Mouse (Mus musculus): ENCODE data around the gene Borcs5. TPM values are rescaled to one million over a fixed set of nuclear protein-coding genes. Genes with fewer than 3 reads are reported as not detected.

Borcs5 gene
- polyA plus RNA-seq, 1 experiment from 2014 or later = 21.9 TPM

GRCm38 (mm10) chr6:134610380-134610779, 28.9 kb upstream of the Borcs5 start:
- Histone ChIP-seq H3K27me3 (no peaks in the 10 kb centered on the region), H3K9me3 (no peaks in the 10 kb centered on the region), H3K9ac (no peak overlapping the region), H3K4me1 (peaks cover 8% of the 10 kb centered on the region; the same call in 1 of the 2 replicates), H3K4me2 (replicated peaks) (no peak overlapping the region), H3K27ac (no peak overlapping the region), H3K4me3 (no peak overlapping the region), H3K36me3 (no peaks in the 10 kb centered on the region)
- ATAC-seq (ENCODE audit: insufficient number of reproducible peaks, insufficient read depth, low FRiP score, low TSS enrichment) = no peak
- WGBS = 83% methylated on average over 9 of the region's 9 CpGs

DNA sequence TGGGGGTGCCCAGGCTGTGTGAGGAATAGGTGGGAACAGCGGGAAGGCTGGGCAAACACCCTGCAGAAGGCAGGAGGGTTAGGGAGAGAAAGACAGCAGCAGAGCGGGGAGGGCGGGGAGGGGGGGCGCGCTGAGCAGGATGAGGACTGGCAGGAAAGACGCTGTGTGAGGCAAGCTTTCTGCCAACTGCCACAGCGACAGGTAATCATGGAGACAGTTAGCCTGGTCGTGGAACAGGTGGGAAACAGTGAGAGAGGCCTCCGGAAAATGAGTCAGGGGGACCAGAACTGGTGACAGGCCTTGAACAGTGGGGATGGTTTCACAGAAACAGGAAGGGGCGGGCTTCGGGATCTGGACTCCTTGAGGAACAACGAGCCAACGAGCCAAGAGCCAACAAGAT, 27.4 kb upstream of the Borcs5 start:
- H3K4me1 ChIP-seq = peaks cover 3% of the 10 kb centered on the region; the same call in 1 of the 2 replicates
- H3K9me3 ChIP-seq = no peaks in the 10 kb centered on the region
- no peaks in the 10 kb centered on the region for H3K36me3 ChIP-seq
- H3K4me2 ChIP-seq (replicated peaks) = no peak overlapping the region
- H3K27ac ChIP-seq = no peak overlapping the region
- ATAC-seq (ENCODE audit: insufficient number of reproducible peaks, insufficient read depth, low FRiP score, low TSS enrichment) = no peak
- no peaks in the 10 kb centered on the region for H3K27me3 ChIP-seq
- WGBS = 71% methylated on average over 13 of the region's 13 CpGs
- no peak overlapping the region for H3K9ac ChIP-seq
- H3K4me3 ChIP-seq = no peak overlapping the region

DNA sequence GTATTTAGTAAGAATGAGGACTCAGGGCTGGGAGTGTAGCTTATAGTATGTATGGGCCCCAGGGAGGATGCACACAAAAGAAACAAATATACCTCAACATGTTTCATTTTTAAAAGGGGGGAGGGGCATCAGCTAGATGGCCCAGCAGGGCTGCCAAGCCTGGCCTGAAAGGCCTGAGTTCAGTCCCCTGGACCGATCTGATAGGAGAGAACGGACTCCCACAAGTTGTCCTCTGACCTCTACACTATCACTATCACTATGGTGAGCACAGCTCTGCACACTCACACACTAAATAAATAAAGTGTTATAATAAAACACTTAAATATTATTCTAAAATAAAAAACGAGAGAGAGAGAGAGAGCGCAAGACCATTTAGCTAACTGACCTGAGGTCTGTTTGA, 25.0 kb upstream of the Borcs5 start:
- no peak overlapping the region for H3K4me3 ChIP-seq
- no peaks in the 10 kb centered on the region for H3K27me3 ChIP-seq
- no peak overlapping the region for H3K27ac ChIP-seq
- no peak overlapping the region for H3K4me2 ChIP-seq (replicated peaks)
- no peak overlapping the region for H3K9ac ChIP-seq
- peaks cover 3% of the 10 kb centered on the region; the same call in 1 of the 2 replicates for H3K4me1 ChIP-seq
- no peaks in the 10 kb centered on the region for H3K36me3 ChIP-seq
- 78% methylated on average over 4 of the region's 4 CpGs for WGBS
- ATAC-seq (ENCODE audit: insufficient number of reproducible peaks, insufficient read depth, low FRiP score, low TSS enrichment) = no peak
- no peaks in the 10 kb centered on the region for H3K9me3 ChIP-seq

DNA sequence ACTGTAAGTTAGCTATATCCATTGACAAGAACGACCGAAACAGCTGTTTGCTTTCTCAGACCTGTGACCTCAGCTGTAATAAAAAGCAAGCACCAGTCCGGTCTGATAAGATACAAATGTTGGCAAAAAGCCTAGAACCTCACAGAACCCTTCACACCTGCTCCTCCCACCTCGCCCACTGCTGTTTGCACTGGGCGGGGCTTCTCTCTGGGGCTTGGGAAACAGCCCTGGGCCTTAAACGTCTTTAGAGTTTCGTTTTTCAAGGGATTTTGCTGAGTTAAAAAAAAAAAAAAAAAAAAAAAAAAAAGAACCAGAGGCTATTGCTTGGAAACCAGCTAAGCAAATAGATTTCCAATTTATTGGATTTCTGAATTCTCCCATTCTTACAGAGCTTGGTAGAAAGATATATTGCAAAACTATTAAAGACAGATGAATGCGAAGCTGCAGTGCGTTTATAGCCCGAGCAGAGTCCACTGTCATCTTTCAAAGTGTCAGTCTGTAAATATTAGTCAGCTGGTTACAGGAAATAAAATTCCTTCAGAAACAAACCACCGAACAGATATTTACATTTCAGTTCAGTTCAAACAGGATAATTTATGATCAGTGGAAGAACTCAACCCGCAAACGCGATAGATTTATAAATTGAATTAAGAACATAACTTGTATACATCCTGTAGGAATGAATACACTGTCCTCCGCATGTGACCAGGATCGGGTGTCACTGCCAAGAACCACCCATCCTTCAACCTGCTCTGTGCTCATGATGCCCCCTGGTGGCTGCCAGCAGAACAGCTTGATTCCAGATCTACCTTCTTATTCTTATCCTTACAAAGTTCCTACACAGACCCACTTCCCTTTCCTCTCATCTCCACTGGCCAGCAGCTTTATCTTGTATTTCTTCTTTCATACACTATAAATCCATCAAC, 24.3 kb upstream of the Borcs5 start:
- ATAC-seq (ENCODE audit: insufficient number of reproducible peaks, insufficient read depth, low FRiP score, low TSS enrichment) = no peak
- H3K4me1 ChIP-seq = peaks cover 3% of the 10 kb centered on the region; the same call in 1 of the 2 replicates
- H3K36me3 ChIP-seq = no peaks in the 10 kb centered on the region
- no peaks in the 10 kb centered on the region for H3K27me3 ChIP-seq
- H3K4me3 ChIP-seq = no peak overlapping the region
- no peaks in the 10 kb centered on the region for H3K9me3 ChIP-seq
- no peak overlapping the region for H3K9ac ChIP-seq
- H3K27ac ChIP-seq = no peak overlapping the region
- 20% methylated on average over 16 of the region's 16 CpGs for WGBS
- H3K4me2 ChIP-seq (replicated peaks) = 0 out of 2 replicates have a peak overlapping the region, but pooled peaks have one; percentile 2

- no peak for ATAC-seq (ENCODE audit: insufficient number of reproducible peaks, insufficient read depth, low FRiP score, low TSS enrichment)
- H3K4me2 ChIP-seq (replicated peaks) = no peak overlapping the region
These were observed 21.7 kb upstream of the Borcs5 start for GRCm38 (mm10) chr6:134617589-134617988.

GRCm38 (mm10) chr6:134620129-134620528, 19.2 kb upstream of the Borcs5 start:
- Histone ChIP-seq H3K36me3 (no peaks in the 10 kb centered on the region), H3K27ac (no peak overlapping the region), H3K4me1 (peaks cover under 1% of the 10 kb centered on the region; the same call in 1 of the 2 replicates), H3K27me3 (no peaks in the 10 kb centered on the region), H3K4me2 (replicated peaks) (no peak overlapping the region), H3K9ac (no peak overlapping the region), H3K9me3 (no peaks in the 10 kb centered on the region), H3K4me3 (no peak overlapping the region)
- WGBS = 69% methylated on average over 3 of the region's 3 CpGs
- ATAC-seq (ENCODE audit: insufficient number of reproducible peaks, insufficient read depth, low FRiP score, low TSS enrichment) = no peak

More at GRCm38 (mm10) chr6:134617589-134617988, 21.7 kb upstream of the Borcs5 start:
- Histone ChIP-seq H3K9me3 (no peaks in the 10 kb centered on the region), H3K36me3 (no peaks in the 10 kb centered on the region), H3K4me3 (no peak overlapping the region), H3K27ac (no peak overlapping the region), H3K9ac (no peak overlapping the region), H3K4me1 (peaks cover 3% of the 10 kb centered on the region; the same call in 1 of the 2 replicates), H3K27me3 (no peaks in the 10 kb centered on the region)
- WGBS = 55% methylated on average over 3 of the region's 3 CpGs

GRCm38 (mm10) chr6:134620846-134621551, 18.3 kb upstream of the Borcs5 start:
- Histone ChIP-seq H3K9ac (no peak overlapping the region), H3K9me3 (no peaks in the 10 kb centered on the region), H3K4me3 (no peak overlapping the region), H3K27ac (no peak overlapping the region), H3K4me1 (no peaks in the 10 kb centered on the region), H3K4me2 (replicated peaks) (no peak overlapping the region), H3K36me3 (no peaks in the 10 kb centered on the region), H3K27me3 (no peaks in the 10 kb centered on the region)
- WGBS = 62% methylated on average over 6 of the region's 6 CpGs
- ATAC-seq (ENCODE audit: insufficient number of reproducible peaks, insufficient read depth, low FRiP score, low TSS enrichment) = no peak

GRCm38 (mm10) chr6:134621552-134621949, 17.8 kb upstream of the Borcs5 start:
- no peak overlapping the region for H3K4me3 ChIP-seq
- no peaks in the 10 kb centered on the region for H3K27me3 ChIP-seq
- no peaks in the 10 kb centered on the region for H3K36me3 ChIP-seq
- H3K9ac ChIP-seq = no peak overlapping the region
- H3K4me2 ChIP-seq (replicated peaks) = no peak overlapping the region
- ATAC-seq (ENCODE audit: insufficient number of reproducible peaks, insufficient read depth, low FRiP score, low TSS enrichment) = no peak
- WGBS = 79% methylated on average over 14 of the region's 14 CpGs
- no peaks in the 10 kb centered on the region for H3K4me1 ChIP-seq
- no peaks in the 10 kb centered on the region for H3K9me3 ChIP-seq
- H3K27ac ChIP-seq = no peak overlapping the region

DNA sequence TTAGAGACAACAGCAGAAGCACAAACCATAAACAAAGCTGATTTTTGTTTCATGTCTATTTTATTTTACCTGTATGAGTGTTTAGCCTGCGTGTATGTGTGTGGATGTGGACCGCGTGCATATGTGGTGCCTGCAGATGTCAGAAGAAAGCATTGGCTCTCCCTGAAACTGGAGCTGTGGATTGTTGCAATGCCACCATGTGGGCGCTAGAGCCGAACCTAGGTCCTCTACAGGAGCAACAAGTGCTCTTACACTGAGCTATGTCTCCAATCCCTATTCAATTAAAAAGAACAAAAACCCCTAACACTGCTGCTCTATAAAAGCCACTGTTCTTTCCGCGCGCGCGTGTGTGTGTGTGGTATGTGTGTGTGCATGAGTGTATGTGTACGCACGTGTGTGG, 13.9 kb upstream of the Borcs5 start:
- Histone ChIP-seq H3K36me3 (no peaks in the 10 kb centered on the region), H3K27me3 (no peaks in the 10 kb centered on the region), H3K4me2 (replicated peaks) (no peak overlapping the region), H3K4me1 (no peaks in the 10 kb centered on the region), H3K4me3 (no peak overlapping the region), H3K27ac (no peak overlapping the region), H3K9ac (no peak overlapping the region), H3K9me3 (no peaks in the 10 kb centered on the region)
- no peak for ATAC-seq (ENCODE audit: insufficient number of reproducible peaks, insufficient read depth, low FRiP score, low TSS enrichment)
- 57% methylated on average over 12 of the region's 12 CpGs for WGBS

DNA sequence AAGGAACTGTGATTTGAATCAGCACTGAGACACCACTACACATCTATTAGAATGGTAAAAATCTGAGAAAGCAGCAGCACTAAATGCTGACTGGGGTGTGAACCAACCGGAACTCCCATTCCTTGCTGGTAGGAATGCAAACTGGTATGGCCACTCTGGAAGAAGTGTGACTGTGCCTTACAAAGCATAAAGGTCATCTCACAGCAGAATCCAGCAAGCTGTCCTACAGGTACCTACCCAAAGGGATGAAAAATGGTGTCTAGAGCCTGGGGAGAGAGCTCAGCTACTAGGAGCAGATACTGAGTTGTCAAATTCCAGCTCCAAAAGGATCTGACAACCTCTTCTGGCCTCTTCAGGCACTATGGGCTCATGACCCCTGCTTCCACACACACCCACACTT, 12.7 kb upstream of the Borcs5 start:
- WGBS = 86% methylated on average over 1 of the region's 1 CpGs

GRCm38 (mm10) chr6:134630447-134630846, 8.9 kb upstream of the Borcs5 start:
- Histone ChIP-seq H3K27me3 (peaks cover 21% of the 10 kb centered on the region), H3K36me3 (no peaks in the 10 kb centered on the region), H3K4me2 (replicated peaks) (no peak overlapping the region), H3K27ac (no peak overlapping the region), H3K9me3 (no peaks in the 10 kb centered on the region), H3K4me3 (no peak overlapping the region), H3K9ac (no peak overlapping the region), H3K4me1 (peaks cover 5% of the 10 kb centered on the region; the same call in 1 of the 2 replicates)
- no peak for ATAC-seq (ENCODE audit: insufficient number of reproducible peaks, insufficient read depth, low FRiP score, low TSS enrichment)
- WGBS = 64% methylated on average over 9 of the region's 9 CpGs

More for the DNA sequence above, 12.7 kb upstream of the Borcs5 start:
- H3K4me3 ChIP-seq = no peak overlapping the region
- peaks cover under 1% of the 10 kb centered on the region; the same call in 1 of the 2 replicates for H3K4me1 ChIP-seq
- no peak overlapping the region for H3K9ac ChIP-seq
- peaks cover 6% of the 10 kb centered on the region for H3K27me3 ChIP-seq
- no peak overlapping the region for H3K27ac ChIP-seq
- ATAC-seq (ENCODE audit: insufficient number of reproducible peaks, insufficient read depth, low FRiP score, low TSS enrichment) = no peak
- H3K9me3 ChIP-seq = no peaks in the 10 kb centered on the region
- H3K4me2 ChIP-seq (replicated peaks) = no peak overlapping the region
- no peaks in the 10 kb centered on the region for H3K36me3 ChIP-seq

Data from embryonic facial prominence, embryonic 12.5 days (tissue).